Mouse (Mus musculus): ENCODE results near the gene Rpn1.
"Not testable (repeated sequence)": the region's sequence is repeated elsewhere in the genome, so short reads cannot be mapped to it uniquely, and the experiment has no call there.

Gene Rpn1

GRCm38 (mm10) chr6:88119309-88119708 is 35.0 kb downstream of the Rpn1 start:
- in situ Hi-C loops (cut with MboI, MseI), result no loop called here

GRCm38 (mm10) chr6:88120813-88121212 is 36.5 kb downstream of the Rpn1 start:
- in situ Hi-C loops (cut with MboI, MseI), result no loop called here

- in situ Hi-C loops (cut with MboI, MseI), result no loop called here
Measured at GRCm38 (mm10) chr6:88121781-88122180, 37.5 kb downstream of the Rpn1 start.

- in situ Hi-C loops (cut with MboI, MseI), result no loop called here
Measured at GRCm38 (mm10) chr6:88123150-88123857, 39.0 kb downstream of the Rpn1 start.

- in situ Hi-C loops (cut with MboI, MseI), result no loop called here
Measured at GRCm38 (mm10) chr6:88123858-88124261, 39.6 kb downstream of the Rpn1 start.

- in situ Hi-C loops (cut with MboI, MseI), result no loop called here
Measured at GRCm38 (mm10) chr6:88124551-88124950, 40.3 kb downstream of the Rpn1 start.

- in situ Hi-C loops (cut with MboI, MseI), result not testable (repeated sequence)
Measured at GRCm38 (mm10) chr6:88125815-88126214, 41.5 kb downstream of the Rpn1 start.

- in situ Hi-C loops (cut with MboI, MseI), result no loop called here
Measured at GRCm38 (mm10) chr6:88131521-88131920, 47.2 kb downstream of the Rpn1 start.

- in situ Hi-C loops (cut with MboI, MseI), result no loop called here
Measured at GRCm38 (mm10) chr6:88132051-88132450, 47.8 kb downstream of the Rpn1 start.

GRCm38 (mm10) chr6:88133061-88133460 is 48.8 kb downstream of the Rpn1 start:
- in situ Hi-C loops (cut with MboI, MseI), result no loop called here

- in situ Hi-C loops (cut with MboI, MseI), result no loop called here
Measured at GRCm38 (mm10) chr6:88133878-88134277, 49.6 kb downstream of the Rpn1 start.

- in situ Hi-C loops (cut with MboI, MseI), result no loop called here
Measured at GRCm38 (mm10) chr6:88136201-88136631, 51.9 kb downstream of the Rpn1 start.

GRCm38 (mm10) chr6:88138485-88138884 is 54.2 kb downstream of the Rpn1 start:
- in situ Hi-C loops (cut with MboI, MseI), result no loop called here

GRCm38 (mm10) chr6:88140264-88140663 is 56.0 kb downstream of the Rpn1 start:
- in situ Hi-C loops (cut with MboI, MseI), result no loop called here

- in situ Hi-C loops (cut with MboI, MseI), result no loop called here
Measured at GRCm38 (mm10) chr6:88145793-88146192, 61.5 kb downstream of the Rpn1 start.

- in situ Hi-C loops (cut with MboI, MseI), result no loop called here
Measured at GRCm38 (mm10) chr6:88146576-88146975, 62.3 kb downstream of the Rpn1 start.

- in situ Hi-C loops (cut with MboI, MseI), result no loop called here
Measured at GRCm38 (mm10) chr6:88147411-88148003, 63.2 kb downstream of the Rpn1 start.

- in situ Hi-C loops (cut with MboI, MseI), result no loop called here
Measured at GRCm38 (mm10) chr6:88151335-88151734, 67.1 kb downstream of the Rpn1 start.

- in situ Hi-C loops (cut with MboI, MseI), result no loop called here
Measured at GRCm38 (mm10) chr6:88152127-88152705, 67.9 kb downstream of the Rpn1 start.

GRCm38 (mm10) chr6:88152979-88153378 is 68.7 kb downstream of the Rpn1 start:
- in situ Hi-C loops (cut with MboI, MseI), result no loop called here

All from T-helper 1 cell (primary cell).